Mouse (Mus musculus) kidney, postnatal 36 days (tissue): ENCODE results near the gene Cebpz.

Experiments
- DNase-seq, 2 experiments: peaks; one replicate each; pipeline ENCODE4 v3.0.0; 2021 to 2022; ENCODE audit warnings: mixed read lengths in 2 of 2

Gene Cebpz

GRCm38 (mm10) chr17:78936466-78937228 lies at the start of gene Cebpz, which contains the start of gene Ndufaf7:
Gene Cebpz (minus strand): TSS chr17:78937066.
Gene Ndufaf7 (plus strand): TSS chr17:78937136.
- peak; percentile 98 to 99 for DNase-seq

- DNase-seq: peak in 1 of 2 experiments; percentile 43
These were observed 46.9 kb upstream of the Cebpz start for GRCm38 (mm10) chr17:78983736-78984135.

DNA sequence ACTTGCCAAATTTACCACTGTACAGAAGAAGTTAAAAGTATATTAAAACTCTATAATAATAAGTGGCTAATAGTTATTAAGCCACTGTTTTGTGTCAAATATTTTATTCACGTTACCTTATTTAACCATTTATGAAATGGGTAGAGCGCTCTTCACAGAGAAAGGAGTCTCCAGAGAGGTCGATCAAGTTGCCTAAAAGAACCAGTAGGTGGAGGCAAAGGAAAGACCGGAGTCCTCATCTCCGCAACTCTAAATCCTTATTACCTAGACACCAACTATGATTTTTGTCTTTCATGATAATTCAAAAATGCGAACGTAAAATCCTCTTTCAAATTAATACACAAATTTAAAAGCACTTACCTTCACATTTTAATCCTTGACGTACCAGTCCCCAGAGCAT lies 46.3 kb upstream of the Cebpz start:
- no peak for DNase-seq

DNA sequence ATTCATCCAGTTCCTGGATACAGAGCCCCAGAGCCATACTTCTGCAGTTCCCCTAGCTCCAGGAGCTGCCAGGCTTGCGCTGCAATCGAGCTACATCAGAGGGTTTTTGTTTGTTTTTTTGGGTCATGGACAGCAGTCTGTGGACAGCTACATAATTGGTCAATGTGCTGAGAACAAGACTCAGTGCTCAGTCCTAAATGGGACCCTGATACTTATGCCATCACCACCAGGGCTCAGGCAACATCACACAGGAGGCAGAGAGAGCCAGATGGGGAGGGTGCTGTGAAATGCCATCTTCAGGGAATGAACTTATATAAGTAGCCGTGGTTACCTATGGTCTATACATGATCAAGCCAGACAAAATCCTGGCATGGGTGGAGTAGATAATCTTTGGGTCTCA lies 31.6 kb upstream of the Cebpz start:
- DNase-seq: no peak

DNA sequence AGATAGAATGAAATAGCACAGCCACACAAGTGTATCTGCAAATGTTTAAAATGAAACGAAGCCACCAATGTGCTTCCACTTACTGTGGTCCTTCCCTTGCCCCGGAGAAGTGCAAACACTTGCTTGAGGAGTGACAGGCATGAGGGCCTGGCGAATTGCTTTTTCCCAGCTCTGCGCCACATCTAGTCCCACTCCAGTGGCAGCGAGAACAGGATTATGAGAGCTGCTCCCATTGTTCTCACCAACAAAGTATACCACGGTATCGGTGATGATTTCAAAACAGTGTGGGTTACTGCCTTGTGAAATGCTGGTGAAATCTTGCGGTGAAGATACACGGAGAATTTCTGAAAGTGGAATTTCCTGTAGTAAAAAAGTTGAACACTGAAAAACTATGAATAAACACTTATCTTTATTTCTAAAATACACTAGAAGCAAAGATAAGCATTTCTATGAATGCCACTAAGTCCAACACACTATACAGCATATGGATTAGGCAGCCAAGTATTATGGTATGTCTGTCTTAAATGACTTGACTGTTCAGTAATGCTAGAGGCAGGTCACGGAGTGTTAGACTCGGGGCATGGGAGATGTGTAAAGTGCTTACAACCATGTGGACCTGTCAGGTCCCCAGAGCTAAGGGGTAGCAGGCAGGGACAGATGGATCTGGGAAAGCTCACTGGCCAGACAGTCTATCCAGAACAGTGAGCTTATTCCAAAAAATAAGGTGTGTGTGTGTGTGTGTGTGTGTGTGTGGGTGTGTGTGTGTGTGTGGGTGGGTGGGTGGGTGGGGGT lies 29.4 kb upstream of the Cebpz start:
- DNase-seq: no peak

DNA sequence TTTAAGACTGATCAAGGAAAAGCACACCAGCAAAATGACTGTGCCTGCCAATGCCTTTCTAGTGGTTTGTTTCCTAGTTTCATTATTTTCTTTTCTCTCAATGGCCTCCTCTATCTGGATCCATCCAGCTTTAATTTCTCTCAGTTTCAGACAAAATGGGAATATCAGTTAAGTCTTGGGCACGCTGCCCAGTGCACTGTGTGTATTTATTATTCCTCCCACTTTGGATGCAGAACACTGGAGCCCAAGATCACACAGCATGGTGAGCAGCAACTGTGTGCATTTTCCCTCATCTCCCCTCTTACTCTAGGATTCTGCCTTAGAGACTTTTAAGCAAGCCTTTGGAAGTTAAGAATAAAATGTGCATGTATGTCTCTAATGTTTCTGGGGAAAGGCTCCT lies 27.5 kb upstream of the Cebpz start:
- DNase-seq: no peak

DNA sequence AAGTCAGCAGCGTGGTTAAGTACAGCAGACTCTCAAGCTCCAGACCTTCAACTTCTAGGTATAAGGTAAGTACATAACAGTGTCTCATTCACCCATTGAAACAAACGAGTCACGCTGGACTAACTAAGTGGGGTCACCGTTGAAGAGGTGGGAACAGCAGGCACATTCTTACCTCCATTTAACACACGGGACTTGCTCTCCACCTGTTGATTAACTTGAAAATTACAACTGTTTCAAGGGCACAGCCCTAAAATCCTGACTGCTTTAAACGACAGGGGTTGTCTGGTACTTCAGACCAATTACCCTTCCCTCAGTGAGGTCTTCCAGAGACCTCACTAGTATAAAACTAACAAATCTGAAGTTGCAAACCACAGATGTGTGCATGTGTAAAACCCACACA lies 22.6 kb upstream of the Cebpz start:
- DNase-seq: no peak

- DNase-seq: no peak
These were observed 16.4 kb upstream of the Cebpz start for GRCm38 (mm10) chr17:78953240-78953639.

GRCm38 (mm10) chr17:78952070-78952469 lies 15.2 kb upstream of the Cebpz start:
- no peak for DNase-seq

DNA sequence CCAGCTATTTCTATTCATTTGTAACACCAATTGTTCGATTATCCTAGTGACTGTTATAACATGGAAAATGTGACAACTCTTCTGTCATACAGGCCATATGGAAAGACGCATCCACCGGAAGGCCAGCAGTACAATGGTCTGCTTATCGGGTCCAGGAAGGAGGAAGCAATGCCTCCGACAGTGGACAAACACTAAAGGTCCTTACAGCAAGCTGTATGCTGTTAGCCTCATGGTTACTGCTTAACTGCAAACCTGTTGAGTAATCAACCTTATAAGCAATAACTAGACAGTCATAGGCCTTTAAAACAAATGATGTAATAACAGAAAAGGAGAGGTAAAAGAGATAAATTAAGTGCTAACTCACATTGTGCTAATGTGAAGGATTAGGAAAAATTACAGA lies 14.4 kb upstream of the Cebpz start:
- DNase-seq: no peak

DNA sequence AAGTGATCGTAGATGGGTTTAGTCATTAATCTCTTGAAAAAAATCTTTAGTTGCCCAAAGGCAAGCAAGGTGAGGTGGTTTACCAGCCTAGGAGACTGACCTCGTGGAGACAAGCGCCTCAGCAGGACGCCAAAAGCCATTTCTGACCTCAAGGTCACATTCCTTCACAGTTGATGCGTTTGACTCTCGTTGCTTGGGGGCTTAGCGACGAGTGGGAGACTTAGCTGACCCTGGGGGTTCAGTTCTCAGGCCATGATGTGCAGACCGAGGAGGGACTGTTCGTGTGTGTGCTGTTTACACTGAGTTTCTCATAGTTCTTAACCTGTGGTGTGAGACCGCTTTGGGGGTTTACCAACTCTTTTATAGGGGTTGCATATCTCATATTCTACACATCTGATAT lies 5.7 kb upstream of the Cebpz start:
- DNase-seq: no peak

GRCm38 (mm10) chr17:78938927-78939326 lies 2.1 kb upstream of the Cebpz start:
- no peak for DNase-seq

DNA sequence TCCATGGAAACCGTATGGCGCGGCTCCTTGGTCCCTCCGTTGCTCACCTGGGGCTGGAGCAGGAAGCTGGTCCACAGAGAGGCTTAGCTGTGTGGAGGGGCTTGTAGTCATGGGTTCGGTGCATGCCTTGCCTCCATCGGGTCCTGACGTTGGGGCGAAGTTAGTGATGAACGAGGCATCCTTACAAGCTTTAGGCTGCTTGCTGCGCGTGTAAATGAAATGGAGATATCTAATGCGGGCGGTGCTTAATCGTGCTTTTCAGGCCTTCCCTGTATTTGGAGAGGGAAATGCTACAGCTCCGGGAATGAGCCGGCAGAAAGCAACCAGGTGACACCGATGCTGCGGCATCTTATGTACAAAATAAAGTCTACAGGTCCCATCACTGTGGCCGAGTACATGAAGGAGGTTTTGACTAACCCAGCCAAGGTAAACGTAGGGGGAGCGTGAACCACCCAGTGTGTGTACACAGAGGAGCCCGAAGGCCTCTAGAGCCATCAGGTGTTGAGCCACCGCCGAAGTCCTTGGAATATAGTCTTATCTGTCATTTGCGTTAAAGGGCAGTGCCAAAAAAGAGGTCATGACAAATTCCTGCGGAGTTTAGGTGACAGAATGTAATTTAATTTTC lies 475 bp upstream of the Cebpz start:
- peak in 1 of 2 experiments; percentile 10 for DNase-seq

DNA sequence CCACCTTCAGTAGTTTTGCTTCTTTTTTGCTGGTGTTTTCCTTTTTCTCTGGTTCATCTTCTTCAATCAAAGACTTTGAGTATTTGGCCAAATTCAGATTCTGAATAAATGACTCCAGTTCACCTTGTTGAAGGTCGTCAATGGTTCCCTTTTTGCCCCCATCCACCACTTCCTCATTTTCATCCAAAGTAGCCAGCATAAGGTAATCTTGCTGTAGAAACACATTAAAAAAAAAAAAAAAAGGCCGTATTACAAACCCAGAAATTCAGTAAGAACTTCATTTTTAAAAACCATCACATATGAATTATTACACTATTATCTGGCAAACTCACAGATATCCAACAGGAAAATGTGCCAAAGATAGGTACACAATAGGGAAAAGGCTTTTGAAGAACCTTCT lies 1.0 kb downstream of the Cebpz start:
- no peak for DNase-seq

- DNase-seq: no peak
These were observed 19.2 kb downstream of the Cebpz start for GRCm38 (mm10) chr17:78917696-78918095.

DNA sequence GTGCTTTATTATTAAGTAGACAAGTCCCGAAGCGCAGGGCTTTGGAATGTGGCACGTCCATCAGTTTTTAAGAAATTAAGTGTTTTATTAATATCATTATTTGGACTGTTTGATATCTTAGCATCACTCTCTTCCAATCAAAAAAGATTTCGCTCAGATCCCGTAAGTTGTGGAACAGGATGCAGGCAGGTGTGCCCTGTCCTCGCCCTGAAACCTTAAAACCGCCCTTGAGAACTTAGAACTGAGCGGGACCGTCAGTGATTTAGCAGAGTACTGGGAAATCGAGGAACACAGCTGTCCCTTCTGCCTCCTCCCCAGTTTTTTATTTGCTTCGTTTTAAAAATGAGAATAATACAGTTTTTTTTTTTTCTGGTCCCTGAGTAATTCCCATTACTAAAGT lies 20.0 kb downstream of the Cebpz start:
- DNase-seq: peak in 1 of 2 experiments; percentile 10

DNA sequence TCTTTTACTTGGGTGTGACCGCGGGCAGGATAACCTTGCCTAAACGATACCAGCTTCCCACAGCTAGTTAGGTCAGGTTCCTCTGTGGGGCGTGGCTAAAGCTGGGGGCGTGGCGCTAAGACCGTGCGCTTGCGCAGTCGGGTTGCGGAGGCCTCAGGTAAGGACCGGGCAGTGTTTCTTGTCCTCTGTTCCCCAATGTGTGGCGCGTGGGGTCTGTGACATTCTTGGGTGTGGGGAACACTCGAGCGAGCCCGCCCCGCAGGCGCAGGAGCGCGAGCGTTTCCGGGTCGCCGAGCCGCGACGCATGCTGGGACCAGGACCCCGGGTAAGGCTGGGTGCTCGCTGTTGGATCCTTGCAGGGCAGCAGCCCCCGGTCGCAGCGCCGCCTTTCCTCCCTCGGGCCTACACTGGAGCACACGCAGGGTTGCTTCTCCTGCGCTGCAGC lies 20.5 kb downstream of the Cebpz start, which contains the start of gene Cebpzos:
Gene Cebpzos, plus strand, starts transcription at position 132 of the 445 bp plus-strand sequence.
- peak; percentile 91 for DNase-seq

DNA sequence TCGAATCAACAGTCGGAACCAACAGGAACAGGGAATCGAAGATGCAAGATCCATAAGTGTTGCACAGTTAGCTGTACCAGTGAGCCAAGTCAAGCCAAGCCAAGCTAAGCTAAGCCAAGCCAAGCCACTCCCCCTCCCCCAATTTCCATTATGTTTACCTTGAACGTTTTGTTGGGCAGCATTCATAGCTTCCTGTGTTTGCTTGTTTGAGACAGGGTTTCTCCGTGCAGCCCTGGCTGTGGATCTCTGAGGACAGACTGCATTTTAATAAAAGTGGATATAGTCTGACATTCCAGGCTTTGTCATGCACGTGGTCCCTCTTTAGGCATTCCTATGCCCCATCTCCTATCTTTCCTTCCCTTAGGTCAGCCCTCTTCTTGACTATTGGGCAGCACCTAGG lies 21.1 kb downstream of the Cebpz start:
- DNase-seq: no peak

GRCm38 (mm10) chr17:78913921-78914320 lies 22.9 kb downstream of the Cebpz start:
- no peak for DNase-seq

GRCm38 (mm10) chr17:78912861-78913281 lies 24.0 kb downstream of the Cebpz start:
- DNase-seq: peak in 1 of 2 experiments; percentile 37

DNA sequence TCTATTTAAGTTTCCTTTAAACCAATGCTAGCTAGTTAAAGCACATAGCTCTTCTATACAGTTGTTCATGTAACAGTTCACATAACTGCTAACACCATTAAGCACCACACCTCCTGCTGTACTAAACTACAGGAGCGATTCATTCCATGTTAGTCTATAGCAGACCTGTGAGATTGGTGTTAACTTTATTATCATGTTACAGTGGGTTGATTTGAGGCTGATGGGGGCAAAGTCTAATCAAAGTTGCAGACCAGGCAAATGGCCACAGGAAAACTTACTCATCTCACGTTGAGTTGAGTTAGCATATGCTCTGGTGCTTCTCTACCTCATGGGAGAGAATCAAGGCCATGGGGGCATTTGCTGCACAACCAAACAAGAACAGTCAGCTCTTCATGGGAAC lies 27.5 kb downstream of the Cebpz start:
- DNase-seq: no peak

DNA sequence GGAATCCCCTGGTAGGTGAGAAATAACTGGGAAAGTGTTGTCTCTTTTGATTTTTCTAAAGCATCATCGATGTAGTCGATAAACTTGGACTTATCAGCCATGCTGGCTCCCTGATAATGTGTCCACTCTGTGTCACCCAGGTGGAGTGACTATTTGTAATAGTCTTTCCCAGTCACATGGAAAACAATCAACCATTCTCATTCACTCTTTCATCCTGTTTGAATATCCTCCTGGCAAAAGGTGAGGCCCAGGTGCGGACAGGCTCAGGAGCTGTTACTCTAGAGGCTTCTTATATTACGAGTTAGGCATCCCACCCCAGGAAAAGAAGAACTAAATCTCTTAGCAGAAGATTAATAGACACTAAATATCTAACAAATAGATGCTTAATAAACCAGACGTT lies 30.0 kb downstream of the Cebpz start, which contains the start of gene Sult6b1:
Gene Sult6b1, minus strand, starts transcription at position 101 of the 400 bp plus-strand sequence.
- no peak for DNase-seq

DNA sequence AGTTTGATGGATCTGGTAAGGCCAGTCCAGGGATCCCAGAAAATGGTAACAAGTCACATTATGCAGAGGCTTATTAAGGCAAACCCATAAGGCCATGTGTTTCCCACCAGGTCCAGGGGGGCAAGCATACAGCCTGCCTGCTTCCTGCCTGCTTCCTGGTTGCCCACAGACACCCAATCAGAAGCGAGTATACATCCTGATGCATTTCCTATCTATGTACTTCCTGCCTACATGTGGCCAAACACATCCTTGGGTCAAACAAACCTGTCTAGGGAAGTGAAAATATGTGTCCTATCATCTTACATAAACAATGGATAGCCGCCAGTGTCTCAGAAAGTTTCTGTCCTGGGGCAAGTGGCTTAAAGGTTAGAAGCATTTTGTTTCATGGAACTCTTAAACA lies 33.7 kb downstream of the Cebpz start:
- no peak for DNase-seq
